Mouse (Mus musculus) erythroblast, embryonic 14.5 days (primary cell): ENCODE measurements around the gene Smad5. TPM values are rescaled to one million over a fixed set of nuclear protein-coding genes. Genes with fewer than 3 reads are reported as not detected.

ENCODE experiments used
- H3K27me3 ChIP-seq: 2 replicates; pipeline ENCODE4 v1.6.1; 2012; ENCODE audit warnings: inconsistent platforms; ENCODE audit not compliant: control insufficient read depth
- H3K36me3 ChIP-seq: 2 replicates; pipeline ENCODE4 v1.6.1; 2012; ENCODE audit warnings: mild to moderate bottlenecking, inconsistent platforms; ENCODE audit not compliant: control insufficient read depth
- H3K4me1 ChIP-seq: 2 replicates; pipeline ENCODE4 v1.6.1; 2012; ENCODE audit warnings: inconsistent platforms; ENCODE audit not compliant: control insufficient read depth
- H3K4me3 ChIP-seq: replicated peaks from 2 replicates; pipeline ENCODE3; 2012; ENCODE audit warnings: moderate library complexity, mild to moderate bottlenecking, inconsistent platforms
- H3K9me3 ChIP-seq: 2 replicates; pipeline ENCODE4 v1.6.1; 2012; ENCODE audit warnings: low read length, inconsistent platforms, mixed read lengths; ENCODE audit not compliant: control insufficient read depth
- GATA1 ChIP-seq: IDR thresholded peaks from 2 replicates; pipeline ENCODE4 v1.6.1; 2012; ENCODE audit warnings: low read length, inconsistent platforms, mixed read lengths
- TAL1 ChIP-seq: IDR thresholded peaks from 3 replicates; pipeline ENCODE4 v1.6.1; 2012; ENCODE audit warnings: low read length, inconsistent platforms, mixed read lengths
- polyA plus RNA-seq: library from polyadenylated mRNA; stranded (reverse); fragments of >175 nt; gene quantifications from 2 replicates; pipeline ENCODE4 v1.2.3, GENCODE M21; 2012

Gene Smad5
- polyA plus RNA-seq, 1 experiment, result 0.01 TPM

DNA sequence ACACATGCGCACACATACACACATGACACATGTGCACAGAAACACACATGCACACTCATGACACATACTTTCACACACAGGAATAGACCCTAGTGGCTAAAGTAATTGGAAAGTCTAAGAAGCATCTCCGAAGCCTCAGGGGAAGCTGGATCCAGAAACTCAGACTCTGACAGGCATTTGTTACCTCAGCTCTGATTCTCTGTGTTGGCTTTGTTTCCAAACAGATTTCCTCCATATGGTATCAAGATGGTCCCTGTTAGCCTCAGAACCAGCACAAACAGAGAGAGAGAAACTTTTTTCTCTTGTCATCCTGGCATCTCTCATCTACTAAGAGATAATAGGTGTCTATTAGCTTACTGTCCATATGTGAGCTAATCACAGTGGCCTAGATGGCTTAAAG, 5.6 kb upstream of the Smad5 start:
- TF ChIP-seq GATA1 (no peak), TAL1 (no peak)
- no peaks in the 10 kb centered on the region for H3K4me1 ChIP-seq

DNA sequence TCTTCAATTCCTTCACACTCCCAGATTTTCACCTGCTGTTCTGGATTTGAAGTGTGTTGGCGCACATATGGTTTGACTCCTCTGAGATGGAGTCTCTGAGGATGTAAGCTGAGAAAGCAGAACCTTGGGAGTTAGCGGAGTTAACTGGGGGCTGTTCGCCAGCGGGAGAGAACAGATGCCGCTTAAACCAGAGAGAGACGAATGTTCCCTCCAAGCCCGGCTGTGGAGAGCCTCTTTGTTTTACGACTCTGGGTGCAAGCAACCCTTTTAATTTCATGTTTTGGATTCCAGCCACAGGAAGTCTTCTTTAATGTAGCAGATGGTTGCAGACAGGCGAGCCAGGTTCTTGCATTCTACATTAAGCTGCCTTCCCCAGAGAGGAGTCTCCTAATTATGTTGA, 4.4 kb upstream of the Smad5 start:
- no peaks in the 10 kb centered on the region for H3K36me3 ChIP-seq
- TF ChIP-seq GATA1 (no peak), TAL1 (no peak)
- H3K4me1 ChIP-seq, result peaks cover 7% of the 10 kb centered on the region
- H3K4me3 ChIP-seq, result no peak overlapping the region
- H3K9me3 ChIP-seq, result 0 out of 2 replicates have a peak, but pooled peaks cover 2% of the 10 kb centered on the region
- H3K27me3 ChIP-seq, result no peaks in the 10 kb centered on the region

More for the DNA sequence above, 5.6 kb upstream of the Smad5 start:
- 0 out of 2 replicates have a peak, but pooled peaks cover 2% of the 10 kb centered on the region for H3K9me3 ChIP-seq
- no peak overlapping the region for H3K4me3 ChIP-seq
- no peaks in the 10 kb centered on the region for H3K27me3 ChIP-seq
- H3K36me3 ChIP-seq, result no peaks in the 10 kb centered on the region

DNA sequence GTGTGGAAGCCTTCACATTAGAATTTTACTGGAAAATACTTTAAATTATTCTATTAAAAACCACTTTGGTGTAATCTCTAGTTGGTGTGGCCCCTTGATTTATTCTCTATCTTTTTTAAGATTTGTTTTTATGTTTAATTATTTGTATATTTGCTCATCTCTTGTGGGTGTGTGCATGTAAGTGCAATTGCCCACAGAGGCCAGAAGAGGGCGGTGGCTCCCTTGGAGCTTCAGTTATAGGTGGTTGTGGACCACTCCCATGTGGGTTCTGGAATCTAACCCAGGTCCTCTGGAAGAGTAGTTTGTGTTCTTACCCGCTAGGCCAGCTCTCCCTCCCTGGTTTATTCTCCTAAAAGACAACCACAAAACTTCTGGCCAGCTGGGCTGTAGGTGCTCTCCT, 3.4 kb upstream of the Smad5 start:
- H3K9me3 ChIP-seq, result 0 out of 2 replicates have a peak, but pooled peaks cover 2% of the 10 kb centered on the region
- H3K36me3 ChIP-seq, result no peaks in the 10 kb centered on the region
- H3K4me1 ChIP-seq, result peaks cover 17% of the 10 kb centered on the region
- H3K4me3 ChIP-seq, result no peak overlapping the region
- TF ChIP-seq TAL1 (no peak), GATA1 (no peak)
- no peaks in the 10 kb centered on the region for H3K27me3 ChIP-seq

DNA sequence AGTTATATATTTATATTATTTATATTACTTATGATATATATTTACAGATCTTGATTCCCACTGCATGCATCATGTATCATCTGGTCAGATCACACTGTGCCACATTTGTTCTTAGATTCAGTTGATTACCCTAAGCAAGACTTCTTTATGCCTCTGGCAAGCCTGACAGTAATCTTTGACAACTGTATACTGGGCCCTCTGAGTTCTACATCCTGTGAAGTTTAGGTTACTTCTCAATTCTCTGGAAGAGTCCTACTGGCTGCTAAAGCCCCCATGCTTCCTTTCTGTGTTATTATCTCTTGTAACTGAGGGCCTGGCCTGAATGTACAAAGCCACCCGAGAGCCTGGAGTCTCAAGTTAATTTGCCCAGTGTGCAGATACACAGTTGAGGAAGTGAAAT, 1.8 kb upstream of the Smad5 start:
- H3K9me3 ChIP-seq, result 0 out of 2 replicates have a peak, but pooled peaks cover 2% of the 10 kb centered on the region
- TF ChIP-seq TAL1 (no peak), GATA1 (no peak)

DNA sequence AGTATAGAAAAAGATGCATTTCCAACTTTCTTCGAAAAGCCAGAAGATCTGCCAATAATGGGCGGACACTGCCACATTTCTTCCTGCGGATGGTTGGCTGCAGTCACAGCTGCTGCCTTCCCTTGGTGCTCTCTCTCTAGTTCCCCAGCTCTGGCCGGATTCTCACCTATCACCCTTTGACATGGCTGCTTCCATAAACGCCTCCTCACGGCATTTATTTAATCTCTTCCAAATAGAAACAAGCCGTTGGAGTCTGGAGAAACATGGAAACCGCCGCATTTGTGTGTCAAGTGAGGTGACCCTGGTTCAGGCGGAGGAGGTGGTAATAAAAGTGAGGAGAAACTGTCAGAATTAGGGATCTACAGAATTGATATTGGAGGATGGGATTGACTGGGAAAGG, 886 bp upstream of the Smad5 start:
- no peak overlapping the region for H3K4me3 ChIP-seq

More for the DNA sequence above, 1.8 kb upstream of the Smad5 start:
- no peak overlapping the region for H3K4me3 ChIP-seq
- peaks cover 21% of the 10 kb centered on the region for H3K4me1 ChIP-seq
- H3K36me3 ChIP-seq, result peaks cover 2% of the 10 kb centered on the region
- no peaks in the 10 kb centered on the region for H3K27me3 ChIP-seq

DNA sequence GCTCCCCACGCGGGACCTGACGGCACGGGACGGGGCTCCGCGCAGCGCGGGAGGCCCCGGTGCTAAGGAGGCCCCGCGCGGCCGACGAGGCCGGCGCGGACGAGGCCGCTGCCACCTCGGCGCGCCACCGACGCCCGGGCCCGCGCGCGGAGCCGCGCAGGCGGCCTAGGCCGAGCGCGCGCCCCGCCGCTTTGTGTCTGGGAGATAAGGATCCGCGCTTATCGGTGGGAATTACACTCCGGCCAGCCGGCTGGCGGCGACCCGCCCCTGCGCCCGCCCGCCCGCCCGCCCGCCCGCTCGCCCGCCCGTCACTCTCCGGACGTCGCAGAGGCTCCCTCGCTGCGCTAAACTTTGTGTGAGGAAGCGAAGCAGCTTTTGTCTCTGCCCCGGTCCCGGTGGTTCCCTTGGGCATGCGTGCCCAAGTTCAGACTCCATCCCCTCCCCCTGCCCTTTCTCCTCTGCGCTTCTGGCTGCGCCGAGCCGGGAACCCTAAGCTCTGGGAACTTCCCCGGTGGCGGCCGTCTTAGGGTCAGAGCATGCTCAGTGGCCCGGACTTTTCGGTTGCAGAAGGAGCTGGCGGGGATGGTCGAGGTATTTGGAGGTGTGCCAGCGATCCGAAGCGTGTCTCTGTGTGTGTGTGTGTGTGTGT, 536 bp downstream of the Smad5 start:
- Histone ChIP-seq H3K4me3 (peak overlapping the region; percentile 72), H3K9me3 (0 out of 2 replicates have a peak, but pooled peaks cover 2% of the 10 kb centered on the region)
- TF ChIP-seq TAL1 (no peak), GATA1 (no peak)

More for the DNA sequence above, 886 bp upstream of the Smad5 start:
- peaks cover 21% of the 10 kb centered on the region for H3K4me1 ChIP-seq
- H3K36me3 ChIP-seq, result peaks cover 5% of the 10 kb centered on the region
- H3K27me3 ChIP-seq, result no peaks in the 10 kb centered on the region
- no peak for TF ChIP-seq GATA1
- no peak for TF ChIP-seq TAL1
- H3K9me3 ChIP-seq, result 0 out of 2 replicates have a peak, but pooled peaks cover 2% of the 10 kb centered on the region

DNA sequence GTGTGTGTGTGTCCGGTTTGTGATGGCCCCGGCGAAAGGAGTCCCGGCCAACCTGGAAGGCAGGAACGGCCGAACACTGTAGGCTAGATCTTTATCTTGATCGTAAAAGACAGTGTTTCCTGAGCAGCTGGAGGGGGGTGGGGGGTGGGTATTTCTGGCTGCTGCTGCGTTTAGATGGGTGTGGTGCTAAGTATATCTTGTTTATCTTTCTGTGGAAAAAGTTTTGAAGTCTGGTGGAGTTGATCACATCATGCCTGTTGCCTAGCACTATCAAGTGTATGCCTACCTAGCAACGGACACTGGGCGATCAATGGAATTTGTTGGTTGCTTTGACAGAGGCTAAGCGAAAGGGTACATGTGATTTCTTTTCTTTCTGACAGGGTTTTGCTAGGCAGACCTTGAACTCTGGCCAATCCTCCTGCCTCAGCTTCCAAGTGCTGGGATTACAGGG, 1.1 kb downstream of the Smad5 start:
- no peak for TF ChIP-seq TAL1
- no peak for TF ChIP-seq GATA1
- peaks cover 5% of the 10 kb centered on the region for H3K36me3 ChIP-seq
- H3K9me3 ChIP-seq, result 0 out of 2 replicates have a peak, but pooled peaks cover 2% of the 10 kb centered on the region
- no peaks in the 10 kb centered on the region for H3K27me3 ChIP-seq
- H3K4me1 ChIP-seq, result peaks cover 21% of the 10 kb centered on the region
- H3K4me3 ChIP-seq, result peak overlapping the region; percentile 72

More for the DNA sequence above, 536 bp downstream of the Smad5 start:
- Histone ChIP-seq H3K27me3 (no peaks in the 10 kb centered on the region), H3K36me3 (peaks cover 5% of the 10 kb centered on the region), H3K4me1 (peaks cover 21% of the 10 kb centered on the region)

DNA sequence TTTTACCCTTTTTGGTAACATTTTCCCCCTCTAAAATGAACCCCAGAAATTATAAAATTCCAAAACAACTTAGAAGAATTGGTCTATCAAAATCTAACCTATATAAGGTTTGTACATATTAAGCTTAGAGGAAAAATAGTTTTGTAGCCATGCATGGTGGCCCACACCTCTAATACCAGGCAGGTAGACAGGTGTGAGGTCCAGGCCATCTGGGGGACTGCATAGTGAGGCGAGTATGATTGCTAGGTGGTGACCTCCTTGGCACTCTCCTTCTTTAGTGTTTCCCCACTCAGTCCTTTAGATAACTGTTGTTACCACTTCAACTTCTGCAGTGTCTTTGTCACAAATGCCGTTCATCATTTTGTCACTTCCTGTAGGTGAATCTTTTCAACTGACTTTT, 1.8 kb downstream of the Smad5 start:
- Histone ChIP-seq H3K36me3 (peaks cover 5% of the 10 kb centered on the region), H3K9me3 (0 out of 2 replicates have a peak, but pooled peaks cover 1% of the 10 kb centered on the region), H3K27me3 (no peaks in the 10 kb centered on the region), H3K4me1 (peaks cover 21% of the 10 kb centered on the region), H3K4me3 (no peak overlapping the region)
- TF ChIP-seq TAL1 (no peak), GATA1 (no peak)

DNA sequence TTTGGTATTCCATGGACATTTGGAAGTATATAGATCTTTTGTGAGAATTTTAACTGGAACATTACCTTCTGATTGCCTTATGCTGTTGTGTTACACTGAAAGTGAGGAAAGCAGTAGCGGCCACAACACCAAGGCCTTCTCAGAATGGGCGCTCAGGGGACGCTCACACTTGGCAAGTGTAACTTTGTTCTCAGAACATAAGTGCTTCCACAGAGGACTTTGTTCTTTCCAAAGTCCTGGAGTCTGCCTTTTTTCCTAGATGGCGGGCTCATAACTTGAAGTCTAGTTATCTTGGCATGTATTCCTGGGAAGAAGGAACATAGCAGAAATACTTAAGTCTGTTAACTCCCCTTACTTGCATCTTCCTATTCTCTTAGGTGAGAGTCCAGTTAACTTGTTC, 4.3 kb downstream of the Smad5 start:
- TF ChIP-seq GATA1 (no peak), TAL1 (no peak)
- no peak overlapping the region for H3K4me3 ChIP-seq
- peaks cover 24% of the 10 kb centered on the region for H3K4me1 ChIP-seq
- H3K9me3 ChIP-seq, result no peaks in the 10 kb centered on the region
- H3K36me3 ChIP-seq, result peaks cover 6% of the 10 kb centered on the region
- H3K27me3 ChIP-seq, result no peaks in the 10 kb centered on the region

DNA sequence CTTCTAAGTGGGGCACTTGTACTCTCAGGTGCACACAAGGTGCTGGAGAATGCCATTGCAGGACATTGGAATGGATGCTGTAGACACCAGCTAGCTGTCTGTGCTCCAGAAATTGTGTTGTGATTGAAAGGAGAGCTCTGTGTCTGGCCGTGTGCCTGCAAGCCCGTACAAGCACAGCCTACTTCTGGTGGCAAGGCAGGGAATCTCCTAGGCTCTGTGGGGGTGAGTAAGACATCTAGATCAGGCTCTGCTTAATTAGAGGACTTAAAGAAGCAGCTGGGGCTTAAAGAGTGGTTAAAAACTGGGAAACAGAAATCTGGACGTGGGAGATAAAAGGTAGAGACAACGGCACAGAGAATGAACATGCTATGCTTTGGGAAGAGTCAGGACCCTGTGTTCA, 4.8 kb downstream of the Smad5 start:
- Histone ChIP-seq H3K4me1 (peaks cover 21% of the 10 kb centered on the region), H3K36me3 (peaks cover 8% of the 10 kb centered on the region), H3K9me3 (no peaks in the 10 kb centered on the region), H3K27me3 (no peaks in the 10 kb centered on the region), H3K4me3 (no peak overlapping the region)
- TF ChIP-seq TAL1, result no peak
- no peak for TF ChIP-seq GATA1
